Mouse (Mus musculus) B cell, adult 2 months (primary cell): Measurements from ENCODE around the gene Golim4.
"Not testable (repeated sequence)": the region's sequence is repeated elsewhere in the genome, so short reads cannot be mapped to it uniquely, and the experiment has no call there.

ENCODE experiments used
- DNase-seq, 2 experiments: peaks; one replicate each; pipeline ENCODE4 v3.0.0; 2022

Gene Golim4

GRCm38 (mm10) chr3:75956551-75957302, at the start of gene Golim4:
TSS of gene Golim4 (minus strand) at chr3:75956949.
- peak; percentile 78 to 80 for DNase-seq

- peak; percentile 55 to 65 for DNase-seq
Measured at GRCm38 (mm10) chr3:76005621-76006020, 48.9 kb upstream of the Golim4 start.

- peak; percentile 37 for DNase-seq
Measured at GRCm38 (mm10) chr3:76001156-76001555, 44.4 kb upstream of the Golim4 start.

GRCm38 (mm10) chr3:76000481-76000880, 43.7 kb upstream of the Golim4 start:
- DNase-seq, result no peak

- not testable (repeated sequence) for DNase-seq
Measured at GRCm38 (mm10) chr3:75981031-75981750, 24.4 kb upstream of the Golim4 start.

GRCm38 (mm10) chr3:75962784-75963772, 6.3 kb upstream of the Golim4 start:
- not testable (repeated sequence) for DNase-seq

GRCm38 (mm10) chr3:75955661-75956491, 873 bp downstream of the Golim4 start:
- peak; percentile 23 to 29 for DNase-seq

GRCm38 (mm10) chr3:75954185-75954584, 2.6 kb downstream of the Golim4 start:
- DNase-seq, result no peak

- no peak for DNase-seq
Measured at GRCm38 (mm10) chr3:75952328-75953060, 4.3 kb downstream of the Golim4 start.

- no peak for DNase-seq
Measured at GRCm38 (mm10) chr3:75950897-75951296, 5.9 kb downstream of the Golim4 start.

GRCm38 (mm10) chr3:75949358-75949757, 7.4 kb downstream of the Golim4 start:
- DNase-seq, result no peak

- no peak for DNase-seq
Measured at GRCm38 (mm10) chr3:75948541-75949095, 8.1 kb downstream of the Golim4 start.

GRCm38 (mm10) chr3:75948003-75948402, 8.7 kb downstream of the Golim4 start:
- no peak for DNase-seq

GRCm38 (mm10) chr3:75942303-75943060, 14.3 kb downstream of the Golim4 start:
- no peak for DNase-seq

GRCm38 (mm10) chr3:75941864-75942263, 14.9 kb downstream of the Golim4 start:
- DNase-seq, result no peak

GRCm38 (mm10) chr3:75936152-75936551, 20.6 kb downstream of the Golim4 start:
- no peak for DNase-seq

- no peak for DNase-seq
Measured at GRCm38 (mm10) chr3:75930659-75931225, 26.0 kb downstream of the Golim4 start.

- no peak for DNase-seq
Measured at GRCm38 (mm10) chr3:75929926-75930548, 26.7 kb downstream of the Golim4 start.

GRCm38 (mm10) chr3:75926327-75926726, 30.4 kb downstream of the Golim4 start:
- no peak for DNase-seq
